Mouse (Mus musculus) embryonic facial prominence, embryonic 15.5 days (tissue): ENCODE measurements around the gene Hnrnpk. TPM values are rescaled to one million over a fixed set of nuclear protein-coding genes. Genes with fewer than 3 reads are reported as not detected.
A peak's percentile ranks its signal among the peaks of the same experiment; 100 is the strongest.
"Not testable (repeated sequence)": the region's sequence is repeated elsewhere in the genome, so short reads cannot be mapped to it uniquely, and the experiment has no call there.

Source experiments
- ATAC-seq: fragments of 200-750 bp; cut with Nextera tagmentation; 2 replicates; pipeline ENCODE4 v1.8.0; 2017; ENCODE audit warnings: low read depth, moderate TSS enrichment; ENCODE audit not compliant: insufficient number of reproducible peaks, low FRiP score, low TSS enrichment
- H3K27ac ChIP-seq: fragments of 300-500 bp; sonication (generic); replicated peaks from 2 replicates; pipeline ENCODE4 v1.5.1; 2015; ENCODE audit warnings: mild to moderate bottlenecking, inconsistent platforms
- H3K27me3 ChIP-seq: fragments of 300-500 bp; sonication (generic); 2 replicates; pipeline ENCODE4 v1.6.1; 2015; ENCODE audit warnings: inconsistent platforms
- H3K36me3 ChIP-seq: fragments of 300-500 bp; sonication (generic); 2 replicates; pipeline ENCODE4 v1.6.1; 2015; ENCODE audit warnings: mild to moderate bottlenecking, inconsistent platforms
- H3K4me1 ChIP-seq: fragments of 300-500 bp; sonication (generic); 2 replicates; pipeline ENCODE4 v1.6.1; 2015; ENCODE audit warnings: inconsistent platforms
- H3K4me2 ChIP-seq: fragments of 300-500 bp; sonication (generic); replicated peaks from 2 replicates; pipeline ENCODE4 v1.6.1; 2015; ENCODE audit warnings: mild to moderate bottlenecking, inconsistent platforms
- H3K4me3 ChIP-seq: fragments of 300-500 bp; sonication (generic); replicated peaks from 2 replicates; pipeline ENCODE4 v1.5.1; 2015; ENCODE audit warnings: mild to moderate bottlenecking, inconsistent platforms
- H3K9ac ChIP-seq: fragments of 300-500 bp; sonication (generic); 2 replicates; pipeline ENCODE4 v1.6.1; 2015; ENCODE audit warnings: inconsistent platforms
- H3K9me3 ChIP-seq: fragments of 300-500 bp; sonication (generic); replicated peaks from 2 replicates; pipeline ENCODE4 v1.6.1; 2016; ENCODE audit warnings: inconsistent platforms
- WGBS: fragments of 180-500 bp; shearing (Covaris S2); methylation state at CpG from one replicate; pipeline ENCODE4 v1.1.7; 2015; 5-methylcytosine and 5-hydroxymethylcytosine counted together
- polyA plus RNA-seq: library from polyadenylated mRNA; unstranded; fragments of >200 nt; fragmentation: Nextera tagmentation; extraction: Ambion mirVana; gene quantifications from 2 replicates; pipeline ENCODE4 v1.2.1, GENCODE M21; 2015

Hnrnpk gene
- polyA plus RNA-seq, 1 experiment from 2014 or later: 1,310 TPM

DNA sequence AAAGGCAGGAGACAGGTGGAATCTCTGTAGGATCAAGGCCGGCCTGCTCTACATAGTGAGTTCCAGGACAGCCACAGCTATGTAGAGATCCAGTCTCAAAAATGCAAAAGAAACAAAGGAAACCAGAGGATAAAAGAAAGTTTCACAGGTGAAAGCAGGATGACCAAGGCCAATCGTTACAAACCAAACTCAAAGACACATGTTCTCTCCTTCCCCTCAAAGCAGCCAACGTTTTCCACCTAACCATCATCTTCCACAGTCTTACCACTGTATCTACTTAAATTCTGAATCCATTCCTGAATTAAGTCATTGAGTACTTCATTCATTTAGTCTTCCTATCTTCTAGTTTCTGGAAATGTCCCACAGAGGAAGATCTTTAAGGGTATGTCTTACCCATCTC lies 14.8 kb downstream of the Hnrnpk start:
- no peak for ATAC-seq
- H3K9me3 ChIP-seq: no peaks in the 10 kb centered on the region
- H3K36me3 ChIP-seq: peaks cover 22% of the 10 kb centered on the region
- 45% methylated on average over 3 of the region's 3 CpGs for WGBS
- H3K27me3 ChIP-seq: no peaks in the 10 kb centered on the region
- H3K4me2 ChIP-seq: no peak overlapping the region
- H3K4me3 ChIP-seq: no peak overlapping the region
- H3K4me1 ChIP-seq: peaks cover 10% of the 10 kb centered on the region
- no peak overlapping the region for H3K27ac ChIP-seq
- H3K9ac ChIP-seq: no peak overlapping the region

DNA sequence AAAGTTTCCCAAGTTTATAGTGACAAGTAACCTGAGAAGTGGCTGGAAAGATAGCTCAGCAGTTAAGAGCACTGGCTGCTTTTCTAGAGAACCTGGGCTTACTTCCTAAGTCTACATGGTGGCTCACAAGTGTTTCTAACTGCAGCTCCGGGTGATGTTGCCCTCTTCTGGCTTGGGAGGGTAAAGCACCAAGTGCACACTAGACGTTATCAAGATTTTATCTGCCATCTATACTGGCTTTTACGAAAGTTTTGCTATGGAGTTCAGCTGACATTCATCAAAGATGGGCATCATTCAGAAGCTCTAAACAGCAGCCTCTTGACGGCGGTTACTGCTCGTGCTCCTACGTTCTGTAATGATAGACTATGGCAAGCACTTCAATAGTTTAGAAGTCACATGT lies 15.2 kb downstream of the Hnrnpk start:
- peaks cover 19% of the 10 kb centered on the region for H3K36me3 ChIP-seq
- ATAC-seq: no peak
- 10% methylated on average over 7 of the region's 7 CpGs for WGBS

DNA sequence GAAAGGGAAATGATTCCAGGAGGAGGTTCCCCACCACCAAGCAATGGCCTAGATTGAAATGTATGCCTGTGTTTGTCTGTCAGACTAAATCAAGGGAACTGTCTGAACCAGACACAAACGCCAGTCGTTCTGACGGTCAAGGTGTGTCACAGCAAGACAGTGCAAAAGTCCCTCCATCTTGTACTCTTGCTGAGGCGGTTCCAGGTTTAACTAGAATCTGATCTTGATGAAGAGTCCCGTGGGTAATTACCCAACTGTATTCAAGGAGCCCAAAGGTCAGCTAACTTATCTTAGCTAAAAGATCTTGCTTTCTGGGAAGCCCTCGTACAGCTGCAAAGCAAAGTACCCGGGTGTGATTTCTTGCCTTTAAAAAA lies 17.6 kb downstream of the Hnrnpk start:
- peak overlapping the region; percentile 48; the same call in 1 of the 2 replicates for H3K27ac ChIP-seq

More for the DNA sequence above, 15.2 kb downstream of the Hnrnpk start:
- no peaks in the 10 kb centered on the region for H3K9me3 ChIP-seq
- peaks cover 10% of the 10 kb centered on the region for H3K4me1 ChIP-seq
- H3K27me3 ChIP-seq: no peaks in the 10 kb centered on the region
- no peak overlapping the region for H3K9ac ChIP-seq
- no peak overlapping the region for H3K27ac ChIP-seq
- no peak overlapping the region for H3K4me3 ChIP-seq
- no peak overlapping the region for H3K4me2 ChIP-seq

GRCm38 (mm10) chr13:58384779-58385546 lies 18.2 kb downstream of the Hnrnpk start, which contains the start of gene 2210016F16Rik:
Gene 2210016F16Rik, minus strand, starts transcription at chr13:58385225.
- Histone ChIP-seq H3K4me1 (peaks cover 10% of the 10 kb centered on the region), H3K4me2 (peak within 1 kb of the TSS; percentile 82), H3K9me3 (peaks cover 15% of the 10 kb centered on the region; the same call in 1 of the 2 replicates), H3K4me3 (peak within 1 kb of the TSS; percentile 67), H3K27me3 (no peaks in the 10 kb centered on the region), H3K9ac (peak within 1 kb of the TSS; percentile 75), H3K36me3 (peaks cover 28% of the 10 kb centered on the region), H3K27ac (peak within 1 kb of the TSS; percentile 48)
- WGBS: 2% methylated on average over 80 of the region's 80 CpGs
- peak; percentile 59 for ATAC-seq

More for the DNA sequence above, 17.6 kb downstream of the Hnrnpk start:
- WGBS: 81% methylated on average over 7 of the region's 7 CpGs
- no peak for ATAC-seq
- Histone ChIP-seq H3K4me2 (peak overlapping the region; percentile 82), H3K9me3 (0 out of 2 replicates have a peak, but pooled peaks cover 9% of the 10 kb centered on the region), H3K27me3 (no peaks in the 10 kb centered on the region), H3K36me3 (peaks cover 27% of the 10 kb centered on the region), H3K4me3 (peak overlapping the region; percentile 67), H3K4me1 (peaks cover 10% of the 10 kb centered on the region), H3K9ac (no peak overlapping the region)

- no peak for ATAC-seq
Observed at GRCm38 (mm10) chr13:58384371-58384770, 18.8 kb downstream of the Hnrnpk start.

DNA sequence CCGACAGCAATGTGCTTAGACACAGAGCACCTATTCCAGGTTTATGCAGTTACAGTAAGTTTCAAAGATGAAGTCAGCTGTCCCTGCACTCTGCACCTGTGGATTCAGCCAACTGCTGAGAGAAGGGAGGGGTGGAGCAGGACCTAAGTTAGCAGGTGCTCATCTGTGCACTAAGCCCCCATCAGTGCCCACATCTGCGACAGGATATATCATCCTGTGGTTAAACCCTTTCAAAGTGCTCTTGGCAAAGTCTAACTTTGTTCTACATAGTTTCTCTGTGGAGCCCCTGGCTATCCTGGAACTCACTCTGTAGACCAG lies 30.0 kb downstream of the Hnrnpk start:
- no peak overlapping the region for H3K9ac ChIP-seq
- no peaks in the 10 kb centered on the region for H3K36me3 ChIP-seq

More at GRCm38 (mm10) chr13:58384371-58384770, 18.8 kb downstream of the Hnrnpk start:
- Histone ChIP-seq H3K9ac (peak overlapping the region; percentile 75), H3K9me3 (peaks cover 17% of the 10 kb centered on the region; the same call in 1 of the 2 replicates), H3K27me3 (no peaks in the 10 kb centered on the region), H3K27ac (no peak overlapping the region), H3K36me3 (peaks cover 26% of the 10 kb centered on the region), H3K4me3 (peak overlapping the region; percentile 67), H3K4me2 (peak overlapping the region; percentile 82), H3K4me1 (peaks cover 10% of the 10 kb centered on the region)
- 37% methylated on average over 11 of the region's 11 CpGs for WGBS

GRCm38 (mm10) chr13:58372278-58373152 lies 30.6 kb downstream of the Hnrnpk start:
- H3K36me3 ChIP-seq: no peaks in the 10 kb centered on the region
- no peak overlapping the region for H3K27ac ChIP-seq
- 0 out of 2 replicates have a peak, but pooled peaks cover 4% of the 10 kb centered on the region for H3K9me3 ChIP-seq
- WGBS: 85% methylated on average over 5 of the region's 5 CpGs
- H3K9ac ChIP-seq: no peak overlapping the region
- no peak overlapping the region for H3K4me3 ChIP-seq
- no peak for ATAC-seq
- no peaks in the 10 kb centered on the region for H3K4me1 ChIP-seq
- H3K4me2 ChIP-seq: no peak overlapping the region
- H3K27me3 ChIP-seq: no peaks in the 10 kb centered on the region

More for the DNA sequence above, 30.0 kb downstream of the Hnrnpk start:
- no peak for ATAC-seq
- 80% methylated on average over 2 of the region's 2 CpGs for WGBS
- Histone ChIP-seq H3K4me2 (no peak overlapping the region), H3K27ac (no peak overlapping the region), H3K4me1 (no peaks in the 10 kb centered on the region), H3K9me3 (0 out of 2 replicates have a peak, but pooled peaks cover 4% of the 10 kb centered on the region), H3K4me3 (no peak overlapping the region), H3K27me3 (no peaks in the 10 kb centered on the region)

DNA sequence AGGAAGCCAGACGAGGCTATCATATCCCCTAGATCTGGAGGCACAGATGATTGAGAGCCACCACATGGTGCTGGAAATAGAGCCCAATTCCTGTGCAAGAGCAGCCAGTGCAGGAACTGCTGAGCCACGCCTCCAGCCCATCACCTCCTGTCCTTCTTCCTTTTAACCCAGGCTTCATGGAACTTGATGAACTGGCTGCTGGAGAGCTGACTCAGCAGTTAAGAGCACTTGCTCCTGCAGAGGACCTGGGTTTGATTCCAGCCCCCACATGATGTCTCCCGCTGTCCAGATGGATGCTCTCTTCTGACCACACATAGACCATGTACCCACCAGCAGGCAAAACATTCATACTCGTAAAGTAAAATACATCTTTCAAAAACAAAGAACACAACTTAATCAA lies 34.3 kb downstream of the Hnrnpk start:
- Histone ChIP-seq H3K9ac (no peak overlapping the region), H3K36me3 (no peaks in the 10 kb centered on the region), H3K4me2 (no peak overlapping the region), H3K27me3 (no peaks in the 10 kb centered on the region), H3K9me3 (no peaks in the 10 kb centered on the region), H3K4me3 (no peak overlapping the region), H3K27ac (no peak overlapping the region), H3K4me1 (no peaks in the 10 kb centered on the region)
- ATAC-seq: no peak
- 69% methylated on average over 4 of the region's 4 CpGs for WGBS

- no peak overlapping the region for H3K4me3 ChIP-seq
- no peaks in the 10 kb centered on the region for H3K27me3 ChIP-seq
- H3K27ac ChIP-seq: no peak overlapping the region
- 65% methylated on average over 1 of the region's 1 CpGs for WGBS
- H3K9ac ChIP-seq: no peak overlapping the region
- no peaks in the 10 kb centered on the region for H3K36me3 ChIP-seq
- H3K4me2 ChIP-seq: no peak overlapping the region
- no peak for ATAC-seq
- no peaks in the 10 kb centered on the region for H3K9me3 ChIP-seq
- no peaks in the 10 kb centered on the region for H3K4me1 ChIP-seq
Observed at GRCm38 (mm10) chr13:58367641-58368040, 35.5 kb downstream of the Hnrnpk start.

DNA sequence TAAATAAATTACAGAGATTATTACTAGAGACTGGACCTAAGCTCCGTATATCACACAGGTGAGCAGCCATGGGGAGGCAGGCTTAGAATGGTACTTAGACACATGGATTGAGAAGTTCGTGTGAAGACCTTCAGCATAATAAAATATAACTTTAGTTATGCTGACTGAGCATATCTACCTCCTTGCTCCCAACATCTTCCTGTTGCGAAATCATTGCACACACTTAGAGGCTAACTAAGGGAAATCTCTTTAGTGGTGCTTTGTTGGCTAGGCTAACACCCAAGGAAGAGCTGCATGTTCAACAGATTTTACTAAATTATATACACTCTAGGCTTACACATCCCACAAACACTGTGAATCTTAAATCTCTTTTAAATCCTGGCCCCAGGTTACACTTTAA lies 36.8 kb downstream of the Hnrnpk start:
- Histone ChIP-seq H3K27ac (no peak overlapping the region), H3K9ac (no peak overlapping the region), H3K4me1 (no peaks in the 10 kb centered on the region), H3K9me3 (no peaks in the 10 kb centered on the region), H3K4me2 (no peak overlapping the region), H3K36me3 (no peaks in the 10 kb centered on the region), H3K27me3 (no peaks in the 10 kb centered on the region), H3K4me3 (no peak overlapping the region)
- no peak for ATAC-seq
- WGBS: 86% methylated on average over 3 of the region's 3 CpGs

DNA sequence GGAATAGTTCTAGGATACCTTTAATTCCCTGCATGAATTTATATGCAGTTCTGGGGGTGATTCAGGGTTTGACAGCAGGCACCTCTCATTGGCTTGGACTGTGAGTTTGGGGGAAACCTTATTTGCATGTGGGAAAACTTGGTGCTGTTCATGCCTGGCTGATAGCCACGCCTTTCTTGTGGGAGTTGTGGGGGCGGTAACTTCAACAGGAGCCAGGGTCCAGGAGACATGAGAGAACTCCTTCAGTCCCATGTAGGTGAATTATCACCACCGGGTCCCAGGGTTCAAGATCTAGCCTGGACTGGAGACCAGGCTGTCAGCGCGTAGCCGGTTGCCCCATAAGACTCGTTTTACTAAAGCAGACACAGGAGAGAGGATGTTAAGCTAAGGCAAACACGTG lies 38.0 kb downstream of the Hnrnpk start:
- 80% methylated on average over 8 of the region's 8 CpGs for WGBS
- H3K9me3 ChIP-seq, H3K4me3 ChIP-seq, H3K9ac ChIP-seq, H3K36me3 ChIP-seq, H3K27ac ChIP-seq, H3K4me2 ChIP-seq, ATAC-seq, H3K4me1 ChIP-seq, H3K27me3 ChIP-seq: not testable (repeated sequence)
